Mouse (Mus musculus) limb, embryonic 13.5 days (tissue): ENCODE data around the gene Rdh9. TPM values are rescaled to one million over a fixed set of nuclear protein-coding genes. Genes with fewer than 3 reads are reported as not detected.
A peak's percentile ranks its signal among the peaks of the same experiment; 100 is the strongest.
"Not testable (repeated sequence)": the region's sequence is repeated elsewhere in the genome, so short reads cannot be mapped to it uniquely, and the experiment has no call there.

Source experiments
- ATAC-seq: fragments of 200-750 bp; cut with Nextera tagmentation; 2 replicates; pipeline ENCODE4 v1.8.0; 2017; ENCODE audit warnings: low read depth, moderate number of reproducible peaks, moderate TSS enrichment; ENCODE audit not compliant: low FRiP score
- H3K27ac ChIP-seq: fragments of 300-500 bp; sonication (generic); 2 replicates; pipeline ENCODE4 v1.5.1; 2015; ENCODE audit warnings: inconsistent platforms, mild to moderate bottlenecking, moderate library complexity
- H3K27me3 ChIP-seq: fragments of 300-500 bp; sonication (generic); 2 replicates; pipeline ENCODE4 v1.6.1; 2015; ENCODE audit warnings: mild to moderate bottlenecking, inconsistent platforms
- H3K36me3 ChIP-seq: fragments of 300-500 bp; sonication (generic); 2 replicates; pipeline ENCODE4 v1.6.1; 2015; ENCODE audit warnings: inconsistent platforms, mild to moderate bottlenecking, moderate library complexity
- H3K4me1 ChIP-seq: fragments of 300-500 bp; sonication (generic); 2 replicates; pipeline ENCODE4 v1.6.1; 2015; ENCODE audit warnings: inconsistent platforms
- H3K4me2 ChIP-seq: fragments of 300-500 bp; sonication (generic); replicated peaks from 2 replicates; pipeline ENCODE4 v1.6.1; 2015; ENCODE audit warnings: inconsistent platforms, mild to moderate bottlenecking, moderate library complexity
- H3K4me3 ChIP-seq: fragments of 300-500 bp; sonication (generic); 2 replicates; pipeline ENCODE4 v1.5.1; 2015; ENCODE audit warnings: moderate library complexity, mild to moderate bottlenecking, inconsistent platforms
- H3K9ac ChIP-seq: fragments of 300-500 bp; sonication (generic); 2 replicates; pipeline ENCODE4 v1.6.1; 2015; ENCODE audit warnings: mild to moderate bottlenecking, inconsistent platforms
- H3K9me3 ChIP-seq: fragments of 300-500 bp; sonication (generic); 2 replicates; pipeline ENCODE4 v1.6.1; 2016; ENCODE audit warnings: inconsistent platforms
- WGBS: fragments of 180-500 bp; shearing (Covaris S2); methylation state at CpG from one replicate; pipeline ENCODE4 v1.1.7; 2015; 5-methylcytosine and 5-hydroxymethylcytosine counted together
- polyA plus RNA-seq: library from polyadenylated mRNA; unstranded; fragments of >200 nt; fragmentation: Nextera tagmentation; extraction: Ambion mirVana; gene quantifications from 2 replicates; pipeline ENCODE4 v1.2.1, GENCODE M21; 2015

The Rdh9 gene
- polyA plus RNA-seq, 1 experiment from 2014 or later: 0.18 TPM

DNA sequence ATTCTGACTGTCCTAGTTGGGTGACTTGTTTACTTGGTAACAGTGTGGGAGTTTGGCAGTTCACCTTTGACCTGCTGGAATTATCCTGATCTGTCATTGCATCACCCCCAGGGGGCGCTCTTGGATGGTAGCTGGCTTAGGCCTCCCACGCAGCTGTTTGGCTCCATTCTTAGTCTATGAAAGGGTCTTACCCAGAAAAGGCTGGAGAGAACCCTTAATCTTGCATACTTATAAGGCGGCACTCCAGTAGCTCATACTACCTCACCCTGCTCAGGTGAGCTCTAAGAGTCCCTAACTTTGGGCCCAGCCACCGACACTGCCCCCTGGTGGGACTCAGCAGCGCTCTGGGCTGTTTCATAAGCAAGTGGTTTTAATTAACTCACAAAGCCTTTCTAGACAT is 31.5 kb upstream of the Rdh9 start:
- Histone ChIP-seq H3K27ac (no peak overlapping the region), H3K9ac (no peak overlapping the region), H3K27me3 (no peaks in the 10 kb centered on the region), H3K4me1 (peaks cover 24% of the 10 kb centered on the region), H3K9me3 (no peaks in the 10 kb centered on the region), H3K4me2 (no peak overlapping the region), H3K36me3 (peaks cover 73% of the 10 kb centered on the region), H3K4me3 (no peak overlapping the region)
- 0 out of 2 replicates have a peak, but pooled peaks have one; percentile 12 for ATAC-seq
- 57% methylated on average over 5 of the region's 5 CpGs for WGBS

- Histone ChIP-seq H3K9ac (no peak overlapping the region), H3K27ac (no peak overlapping the region), H3K4me1 (peaks cover 15% of the 10 kb centered on the region), H3K4me2 (no peak overlapping the region), H3K4me3 (no peak overlapping the region), H3K9me3 (no peaks in the 10 kb centered on the region), H3K27me3 (no peaks in the 10 kb centered on the region), H3K36me3 (peaks cover 77% of the 10 kb centered on the region)
- 72% methylated on average over 5 of the region's 5 CpGs for WGBS
- no peak for ATAC-seq
These were observed 30.3 kb upstream of the Rdh9 start for GRCm38 (mm10) chr10:127745886-127746285.

GRCm38 (mm10) chr10:127747254-127747653 is 28.9 kb upstream of the Rdh9 start:
- Histone ChIP-seq H3K4me2 (no peak overlapping the region), H3K36me3 (peaks cover 65% of the 10 kb centered on the region), H3K27me3 (no peaks in the 10 kb centered on the region), H3K4me3 (no peak overlapping the region), H3K9me3 (no peaks in the 10 kb centered on the region), H3K4me1 (peaks cover 13% of the 10 kb centered on the region), H3K9ac (no peak overlapping the region), H3K27ac (no peak overlapping the region)
- WGBS: 84% methylated on average over 8 of the region's 8 CpGs
- ATAC-seq: no peak

DNA sequence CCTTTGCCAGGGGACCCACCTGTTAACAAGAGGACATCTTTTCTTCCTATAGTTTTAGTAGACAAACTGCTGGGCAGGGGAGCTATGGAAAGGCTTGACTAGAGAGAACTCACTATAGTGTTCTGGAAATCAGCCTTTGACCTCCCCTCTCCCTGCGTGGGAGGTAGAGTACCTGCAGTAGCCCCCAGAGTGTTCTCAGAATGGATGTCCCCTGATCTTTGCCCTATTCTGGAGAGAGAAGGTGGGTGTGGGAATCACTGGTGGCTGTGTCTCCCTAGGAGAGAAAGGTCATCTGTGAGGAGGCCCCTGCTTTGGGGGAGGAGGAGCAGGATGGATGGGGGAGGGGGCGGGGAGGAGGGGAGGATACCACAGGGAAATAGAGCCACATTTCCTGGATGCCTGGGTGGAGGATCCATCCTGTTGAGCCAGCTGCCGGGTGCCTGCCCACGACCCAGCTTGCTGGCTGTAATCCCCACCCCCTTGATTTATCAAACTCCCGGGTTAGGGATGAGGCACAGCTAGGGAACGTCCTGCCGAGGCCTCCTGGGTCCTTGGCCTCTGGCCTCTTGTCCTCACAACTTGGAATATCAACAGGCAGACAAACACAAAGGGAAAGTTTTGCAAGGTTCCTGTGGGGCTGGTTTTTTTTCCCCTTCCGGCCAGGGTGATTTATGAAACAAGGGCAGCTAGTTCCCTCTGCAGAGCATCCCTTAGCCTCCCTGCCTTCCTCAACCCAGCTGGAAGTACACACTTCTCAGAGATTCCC is 27.2 kb upstream of the Rdh9 start:
- 6% methylated on average over 8 of the region's 8 CpGs for WGBS
- Histone ChIP-seq H3K27me3 (no peaks in the 10 kb centered on the region), H3K4me1 (peaks cover 13% of the 10 kb centered on the region), H3K4me3 (no peak overlapping the region), H3K27ac (no peak overlapping the region; the same call in 1 of the 2 replicates), H3K9ac (no peak overlapping the region), H3K9me3 (no peaks in the 10 kb centered on the region), H3K36me3 (peaks cover 47% of the 10 kb centered on the region), H3K4me2 (peak overlapping the region; percentile 46; the same call in 1 of the 2 replicates)
- ATAC-seq: no peak

GRCm38 (mm10) chr10:127750136-127750777 is 25.9 kb upstream of the Rdh9 start:
- peak overlapping the region; percentile 23 for H3K4me3 ChIP-seq
- no peak for ATAC-seq

GRCm38 (mm10) chr10:127751548-127751947 is 24.6 kb upstream of the Rdh9 start, which contains the start of gene Gpr182:
TSS of gene Gpr182 (minus strand) at chr10:127751732.
- H3K9me3 ChIP-seq: no peaks in the 10 kb centered on the region
- no peak within 1 kb of the TSS for H3K4me3 ChIP-seq
- H3K4me1 ChIP-seq: peaks cover 16% of the 10 kb centered on the region
- H3K4me2 ChIP-seq: no peak within 1 kb of the TSS
- no peak for ATAC-seq
- no peaks in the 10 kb centered on the region for H3K27me3 ChIP-seq
- no peak within 1 kb of the TSS for H3K9ac ChIP-seq
- H3K36me3 ChIP-seq: peaks cover 23% of the 10 kb centered on the region
- H3K27ac ChIP-seq: no peak within 1 kb of the TSS
- 61% methylated on average over 8 of the region's 8 CpGs for whole genome bisulfite sequencing

More at GRCm38 (mm10) chr10:127750136-127750777, 25.9 kb upstream of the Rdh9 start:
- Histone ChIP-seq H3K27me3 (no peaks in the 10 kb centered on the region), H3K9me3 (no peaks in the 10 kb centered on the region), H3K36me3 (peaks cover 35% of the 10 kb centered on the region), H3K27ac (no peak overlapping the region), H3K9ac (peak overlapping the region; percentile 39; the same call in 1 of the 2 replicates), H3K4me2 (peak overlapping the region; percentile 46), H3K4me1 (peaks cover 16% of the 10 kb centered on the region)
- 54% methylated on average over 24 of the region's 24 CpGs for WGBS

DNA sequence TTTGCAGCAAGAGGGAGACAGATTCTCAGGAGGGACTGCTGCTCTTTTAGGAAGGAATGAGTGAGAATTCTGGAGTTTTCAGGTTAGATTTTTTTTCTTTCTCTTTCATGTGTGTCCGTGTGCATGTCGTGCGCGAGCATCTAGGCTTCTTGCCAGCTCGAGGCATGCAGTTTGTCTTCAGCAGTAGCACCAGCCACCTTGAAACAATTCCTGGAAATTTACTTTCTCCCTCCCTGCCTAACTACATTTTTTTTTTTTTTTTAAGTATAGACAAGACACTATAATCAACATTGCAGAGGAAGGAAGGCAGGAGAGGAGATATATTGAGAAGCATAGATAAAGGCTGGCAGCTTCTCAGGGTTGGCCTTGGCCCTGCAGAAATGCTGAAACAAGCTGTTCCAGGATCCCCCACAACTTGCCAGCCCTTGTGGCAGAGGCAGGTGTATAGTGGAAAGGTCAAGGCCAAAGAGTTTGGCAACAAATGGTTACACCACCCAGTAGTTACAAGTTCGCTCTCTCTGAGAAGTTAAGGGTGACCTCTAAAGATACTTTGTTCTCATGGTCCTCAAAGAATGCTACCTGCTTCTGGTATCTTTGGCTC is 21.5 kb upstream of the Rdh9 start:
- ATAC-seq: no peak
- 74% methylated on average over 6 of the region's 6 CpGs for WGBS
- no peaks in the 10 kb centered on the region for H3K27me3 ChIP-seq

DNA sequence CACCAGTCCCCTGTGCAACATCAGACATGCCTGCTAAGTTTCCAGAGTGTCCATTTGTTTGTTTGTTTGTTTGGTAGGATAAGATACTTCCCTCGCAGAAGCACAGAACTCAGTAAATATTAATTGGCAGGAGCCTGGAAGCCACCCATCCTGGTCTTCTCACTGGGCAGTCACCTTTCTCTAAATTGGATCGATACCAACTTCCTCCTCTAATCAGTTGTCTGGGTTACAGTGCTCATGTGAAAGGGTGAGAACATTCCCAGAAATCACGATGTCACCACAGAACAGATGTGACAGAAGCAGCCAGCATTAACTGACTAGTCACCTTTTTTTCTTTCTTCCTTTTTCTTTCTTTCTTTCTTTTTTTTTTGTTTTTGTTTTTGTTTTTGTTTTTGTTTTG is 20.9 kb upstream of the Rdh9 start:
- WGBS: 70% methylated on average over 3 of the region's 3 CpGs
- Histone ChIP-seq H3K36me3 (peaks cover 2% of the 10 kb centered on the region; the same call in 1 of the 2 replicates), H3K27me3 (no peaks in the 10 kb centered on the region), H3K9ac (no peak overlapping the region), H3K4me2 (no peak overlapping the region), H3K9me3 (no peaks in the 10 kb centered on the region), H3K27ac (no peak overlapping the region), H3K4me1 (peaks cover 3% of the 10 kb centered on the region; the same call in 1 of the 2 replicates), H3K4me3 (no peak overlapping the region)
- ATAC-seq: no peak

More for the DNA sequence above, 21.5 kb upstream of the Rdh9 start:
- no peaks in the 10 kb centered on the region for H3K9me3 ChIP-seq
- H3K4me2 ChIP-seq: no peak overlapping the region
- no peak overlapping the region for H3K4me3 ChIP-seq
- peaks cover 3% of the 10 kb centered on the region; the same call in 1 of the 2 replicates for H3K4me1 ChIP-seq
- no peak overlapping the region for H3K27ac ChIP-seq
- no peak overlapping the region for H3K9ac ChIP-seq
- H3K36me3 ChIP-seq: peaks cover 4% of the 10 kb centered on the region; the same call in 1 of the 2 replicates

- Histone ChIP-seq H3K27me3 (no peaks in the 10 kb centered on the region), H3K27ac (no peak overlapping the region), H3K36me3 (no peaks in the 10 kb centered on the region), H3K9me3 (no peaks in the 10 kb centered on the region), H3K9ac (no peak overlapping the region), H3K4me2 (peak overlapping the region; percentile 52), H3K4me3 (peak overlapping the region; percentile 10), H3K4me1 (peaks cover 3% of the 10 kb centered on the region; the same call in 1 of the 2 replicates)
- ATAC-seq: no peak
- 41% methylated on average over 18 of the region's 18 CpGs for WGBS
These were observed 20.3 kb upstream of the Rdh9 start for GRCm38 (mm10) chr10:127755770-127756468.

GRCm38 (mm10) chr10:127759181-127760110 is 16.7 kb upstream of the Rdh9 start, which contains the start of the genes Rdh1 and Rdh16f1:
TSS of gene Rdh1 (plus strand) at chr10:127759721.
TSS of gene Rdh16f1 (plus strand) at chr10:127759787.
- H3K9me3 ChIP-seq: no peaks in the 10 kb centered on the region
- H3K4me2 ChIP-seq: no peak within 1 kb of the TSS
- no peak within 1 kb of the TSS for H3K9ac ChIP-seq
- H3K27me3 ChIP-seq: no peaks in the 10 kb centered on the region
- H3K4me3 ChIP-seq: no peak within 1 kb of the TSS
- ATAC-seq: no peak
- H3K36me3 ChIP-seq: no peaks in the 10 kb centered on the region
- no peaks in the 10 kb centered on the region; the same call in 1 of the 2 replicates for H3K4me1 ChIP-seq
- H3K27ac ChIP-seq: no peak within 1 kb of the TSS
- WGBS: 63% methylated on average over 9 of the region's 9 CpGs

GRCm38 (mm10) chr10:127762926-127763325 is 13.3 kb upstream of the Rdh9 start:
- not testable (repeated sequence) for H3K4me2 ChIP-seq, H3K9ac ChIP-seq, H3K36me3 ChIP-seq, H3K4me1 ChIP-seq, H3K27ac ChIP-seq, H3K27me3 ChIP-seq, H3K4me3 ChIP-seq, H3K9me3 ChIP-seq, ATAC-seq
- WGBS: 88% methylated on average over 10 of the region's 10 CpGs
